Mouse (Mus musculus) neural tube, embryonic 14.5 days (tissue): ENCODE results near the gene Rpl27. TPM values are rescaled to one million over a fixed set of nuclear protein-coding genes. Genes with fewer than 3 reads are reported as not detected.
"Not testable (repeated sequence)": the region's sequence is repeated elsewhere in the genome, so short reads cannot be mapped to it uniquely, and the experiment has no call there.

Experiments used
- ATAC-seq: fragments of 200-750 bp; cut with Nextera tagmentation; 2 replicates; pipeline ENCODE4 v1.8.0; 2017; ENCODE audit warnings: low read depth, mild to moderate bottlenecking, moderate TSS enrichment, moderate library complexity
- H3K27ac ChIP-seq: fragments of 300-500 bp; sonication (generic); 2 replicates; pipeline ENCODE4 v1.5.1; 2014; ENCODE audit warnings: low read depth, mild to moderate bottlenecking, control low read depth, low read length, moderate library complexity, mixed read lengths
- H3K27me3 ChIP-seq: fragments of 300-500 bp; sonication (generic); 2 replicates; pipeline ENCODE4 v1.6.1; 2014; ENCODE audit warnings: low read length; ENCODE audit not compliant: control insufficient read depth, insufficient read depth
- H3K36me3 ChIP-seq: fragments of 300-500 bp; sonication (generic); 2 replicates; pipeline ENCODE4 v1.6.1; 2014; ENCODE audit warnings: low read length, mixed read lengths; ENCODE audit not compliant: control insufficient read depth, insufficient read depth
- H3K4me1 ChIP-seq: fragments of 300-500 bp; sonication (generic); 2 replicates; pipeline ENCODE4 v1.6.1; 2014; ENCODE audit warnings: low read length; ENCODE audit not compliant: control insufficient read depth, insufficient read depth
- H3K4me2 ChIP-seq: fragments of 300-500 bp; sonication (generic); 2 replicates; pipeline ENCODE4 v1.6.1; 2014; ENCODE audit warnings: mild to moderate bottlenecking, low read depth, low read length, control low read depth
- H3K4me3 ChIP-seq: fragments of 300-500 bp; sonication (generic); 2 replicates; pipeline ENCODE4 v1.5.1; 2014; ENCODE audit warnings: low read depth, low read length, control low read depth, mixed read lengths
- H3K9ac ChIP-seq: fragments of 300-500 bp; sonication (generic); replicated peaks from 2 replicates; pipeline ENCODE4 v1.6.1; 2014; ENCODE audit warnings: low read depth, mild to moderate bottlenecking, control low read depth, low read length, mixed read lengths
- H3K9me3 ChIP-seq: fragments of 300-500 bp; sonication (generic); 2 replicates; pipeline ENCODE4 v1.6.1; 2016; ENCODE audit warnings: low read length; ENCODE audit not compliant: control insufficient read depth
- WGBS: fragments of 180-500 bp; shearing (Covaris S2); extraction: QIAGEN DNeasy Blood & Tissue Kit; methylation state at CpG from one replicate; pipeline ENCODE4 v1.1.7; 2014; 5-methylcytosine and 5-hydroxymethylcytosine counted together
- polyA plus RNA-seq: library from polyadenylated mRNA; unstranded; fragments of >200 nt; fragmentation: Nextera tagmentation; extraction: Ambion mirVana; gene quantifications from 2 replicates; pipeline ENCODE4 v1.2.1, GENCODE M21; 2014

Rpl27 gene
- polyA plus RNA-seq, 1 experiment from 2014 or later = 257 TPM

GRCm38 (mm10) chr11:101424105-101424851 lies 17.8 kb upstream of the Rpl27 start, which contains the start of gene Gm27029:
Gene Gm27029 (minus strand): TSS chr11:101424796.
- Histone ChIP-seq H3K9me3 (no peaks in the 10 kb centered on the region), H3K4me1 (peaks cover 22% of the 10 kb centered on the region; the same call in 1 of the 2 replicates), H3K4me3 (peak within 1 kb of the TSS; percentile 87), H3K9ac (peak within 1 kb of the TSS; percentile 71), H3K36me3 (0 out of 2 replicates have a peak, but pooled peaks cover under 1% of the 10 kb centered on the region), H3K27ac (peak within 1 kb of the TSS; percentile 81), H3K27me3 (no peaks in the 10 kb centered on the region), H3K4me2 (peak within 1 kb of the TSS; percentile 82)
- peak; percentile 36; the same call in 1 of the 2 replicates for ATAC-seq
- 8% methylated on average over 23 of the region's 23 CpGs for WGBS

- Histone ChIP-seq H3K9ac (peak within 1 kb of the TSS; percentile 71), H3K27me3 (no peaks in the 10 kb centered on the region), H3K36me3 (peaks cover 7% of the 10 kb centered on the region; the same call in 1 of the 2 replicates), H3K4me2 (peak within 1 kb of the TSS; percentile 82), H3K27ac (peak within 1 kb of the TSS; percentile 81), H3K4me3 (peak within 1 kb of the TSS; percentile 87), H3K9me3 (no peaks in the 10 kb centered on the region), H3K4me1 (peaks cover 22% of the 10 kb centered on the region; the same call in 1 of the 2 replicates)
- peak; percentile 94 for ATAC-seq
- under 1% methylated on average over 78 of the region's 81 CpGs for WGBS
These were observed 16.9 kb upstream of the Rpl27 start, which contains the start of the genes Rundc1 and Ptges3l for GRCm38 (mm10) chr11:101424925-101425813. Gene Rundc1 (plus strand): TSS chr11:101425085. Gene Ptges3l (minus strand): TSS chr11:101425333.

DNA sequence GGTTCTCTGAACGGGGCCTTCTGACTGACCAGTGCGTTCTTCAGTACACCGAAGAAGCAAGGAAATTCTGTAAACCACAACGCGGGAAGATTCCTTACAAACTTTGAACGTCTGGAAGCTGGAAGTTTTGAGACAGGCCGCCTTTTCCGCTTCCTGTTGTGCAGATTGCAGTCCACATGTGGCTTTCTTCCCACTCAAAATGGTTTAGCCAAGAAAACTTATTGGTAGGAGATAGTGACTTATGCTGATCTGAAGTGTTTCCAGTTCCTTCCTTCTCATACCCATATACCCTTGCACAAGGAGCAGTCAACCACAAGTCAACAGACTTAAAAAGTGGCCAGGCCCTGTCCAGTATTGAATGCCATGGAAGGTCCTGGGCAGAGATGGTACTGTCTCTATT lies 15.9 kb upstream of the Rpl27 start:
- Histone ChIP-seq H3K4me1 (peaks cover 22% of the 10 kb centered on the region; the same call in 1 of the 2 replicates), H3K9me3 (no peaks in the 10 kb centered on the region), H3K36me3 (peaks cover 13% of the 10 kb centered on the region; the same call in 1 of the 2 replicates), H3K4me3 (peak overlapping the region; percentile 87), H3K27me3 (no peaks in the 10 kb centered on the region), H3K27ac (no peak overlapping the region), H3K9ac (peak overlapping the region; percentile 71; the same call in 1 of the 2 replicates), H3K4me2 (peak overlapping the region; percentile 82)
- WGBS = 67% methylated on average over 8 of the region's 8 CpGs
- ATAC-seq = no peak

GRCm38 (mm10) chr11:101431327-101431726 lies 10.8 kb upstream of the Rpl27 start:
- Histone ChIP-seq H3K27ac (no peak overlapping the region), H3K4me3 (no peak overlapping the region), H3K9ac (no peak overlapping the region), H3K4me1 (peaks cover 9% of the 10 kb centered on the region; the same call in 1 of the 2 replicates), H3K36me3 (peaks cover 45% of the 10 kb centered on the region), H3K4me2 (no peak overlapping the region), H3K9me3 (no peaks in the 10 kb centered on the region), H3K27me3 (no peaks in the 10 kb centered on the region)
- no peak for ATAC-seq
- WGBS = 92% methylated on average over 9 of the region's 9 CpGs

- H3K36me3 ChIP-seq = peaks cover 45% of the 10 kb centered on the region
- no peak for ATAC-seq
- H3K27ac ChIP-seq = no peak overlapping the region
- no peaks in the 10 kb centered on the region for H3K4me1 ChIP-seq
- H3K27me3 ChIP-seq = no peaks in the 10 kb centered on the region
- H3K9ac ChIP-seq = no peak overlapping the region
- H3K9me3 ChIP-seq = no peaks in the 10 kb centered on the region
- no peak overlapping the region for H3K4me2 ChIP-seq
- 90% methylated on average over 13 of the region's 13 CpGs for WGBS
- H3K4me3 ChIP-seq = no peak overlapping the region
These were observed 8.7 kb upstream of the Rpl27 start for GRCm38 (mm10) chr11:101433396-101433795.

- WGBS = 90% methylated on average over 4 of the region's 4 CpGs
- H3K36me3 ChIP-seq = peaks cover 34% of the 10 kb centered on the region
- no peak for ATAC-seq
- no peaks in the 10 kb centered on the region for H3K27me3 ChIP-seq
- no peak overlapping the region for H3K9ac ChIP-seq
- H3K4me1 ChIP-seq = no peaks in the 10 kb centered on the region
- H3K9me3 ChIP-seq = no peaks in the 10 kb centered on the region
- H3K4me2 ChIP-seq = no peak overlapping the region
- no peak overlapping the region for H3K27ac ChIP-seq
- no peak overlapping the region for H3K4me3 ChIP-seq
These were observed 6.3 kb upstream of the Rpl27 start for GRCm38 (mm10) chr11:101435831-101436230.

GRCm38 (mm10) chr11:101436916-101437315 lies 5.2 kb upstream of the Rpl27 start:
- H3K4me1 ChIP-seq = no peaks in the 10 kb centered on the region
- H3K9ac ChIP-seq = no peak overlapping the region
- no peak overlapping the region for H3K4me2 ChIP-seq
- no peak for ATAC-seq
- WGBS = 44% methylated on average over 4 of the region's 4 CpGs
- H3K27me3 ChIP-seq = no peaks in the 10 kb centered on the region
- peaks cover 25% of the 10 kb centered on the region for H3K36me3 ChIP-seq
- H3K9me3 ChIP-seq = no peaks in the 10 kb centered on the region
- H3K4me3 ChIP-seq = no peak overlapping the region
- H3K27ac ChIP-seq = no peak overlapping the region

DNA sequence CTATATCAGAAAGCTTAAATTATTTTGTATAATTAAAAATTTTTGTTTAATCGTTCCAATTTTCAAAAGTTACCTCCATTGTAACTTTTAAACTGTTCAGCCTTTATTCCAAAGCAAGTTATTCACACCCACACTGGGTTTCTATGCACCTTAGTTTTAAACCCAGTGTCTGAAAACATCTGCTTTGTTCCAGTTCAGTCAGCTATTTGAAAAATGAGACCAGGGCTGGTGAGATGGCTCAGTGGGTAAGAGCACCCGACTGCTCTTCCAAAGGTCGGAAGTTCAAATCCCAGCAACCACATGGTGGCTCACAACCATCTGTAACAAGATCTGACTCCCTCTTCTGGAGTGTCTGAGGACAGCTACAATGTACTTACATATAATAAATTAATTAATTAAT lies 4.1 kb upstream of the Rpl27 start:
- peaks cover 19% of the 10 kb centered on the region for H3K36me3 ChIP-seq
- WGBS = 57% methylated on average over 3 of the region's 3 CpGs
- H3K9me3 ChIP-seq, H3K27me3 ChIP-seq, H3K27ac ChIP-seq, H3K4me3 ChIP-seq, H3K4me1 ChIP-seq, H3K4me2 ChIP-seq, H3K9ac ChIP-seq, ATAC-seq: not testable (repeated sequence)
